Mouse (Mus musculus): ENCODE data around the gene Coq5.
A peak's percentile ranks its signal among the peaks of the same experiment; 100 is the strongest.
"Not testable (repeated sequence)": the region's sequence is repeated elsewhere in the genome, so short reads cannot be mapped to it uniquely, and the experiment has no call there.

Gene Coq5

DNA sequence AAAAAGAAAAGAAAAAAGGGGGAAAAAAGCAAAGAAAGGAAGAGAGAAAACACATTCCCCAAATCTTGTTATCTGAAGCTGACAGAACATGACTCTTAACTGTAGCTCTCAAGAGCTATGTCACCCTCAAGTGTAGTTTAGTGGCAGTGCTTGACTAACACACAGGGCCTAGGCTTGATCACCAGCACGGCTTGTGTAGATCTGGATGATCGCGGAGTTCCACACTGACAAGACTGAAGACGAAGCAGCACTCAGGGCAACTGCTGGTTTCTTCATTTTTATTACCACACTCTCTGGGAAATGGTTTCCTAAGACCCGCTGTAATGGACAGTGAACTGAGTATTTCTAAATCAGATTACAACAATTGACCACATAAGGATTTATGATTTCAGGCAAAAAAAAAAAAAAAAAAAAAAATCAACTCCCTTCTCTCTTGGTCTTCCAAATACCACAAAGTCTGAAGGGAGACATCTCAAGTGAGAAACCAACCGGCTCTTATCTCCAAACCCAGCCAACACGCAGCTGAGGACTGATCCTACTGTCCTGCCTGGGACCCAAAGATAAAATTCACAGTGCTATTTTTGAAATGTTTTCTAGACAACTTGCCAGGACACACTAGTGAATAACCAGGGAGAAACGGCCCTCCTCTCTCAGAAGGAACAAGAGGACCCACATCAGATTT, 12.5 kb upstream of the Coq5 start:
- DNase-seq (ENCODE audit: low read depth, low spot score), result no peak

DNA sequence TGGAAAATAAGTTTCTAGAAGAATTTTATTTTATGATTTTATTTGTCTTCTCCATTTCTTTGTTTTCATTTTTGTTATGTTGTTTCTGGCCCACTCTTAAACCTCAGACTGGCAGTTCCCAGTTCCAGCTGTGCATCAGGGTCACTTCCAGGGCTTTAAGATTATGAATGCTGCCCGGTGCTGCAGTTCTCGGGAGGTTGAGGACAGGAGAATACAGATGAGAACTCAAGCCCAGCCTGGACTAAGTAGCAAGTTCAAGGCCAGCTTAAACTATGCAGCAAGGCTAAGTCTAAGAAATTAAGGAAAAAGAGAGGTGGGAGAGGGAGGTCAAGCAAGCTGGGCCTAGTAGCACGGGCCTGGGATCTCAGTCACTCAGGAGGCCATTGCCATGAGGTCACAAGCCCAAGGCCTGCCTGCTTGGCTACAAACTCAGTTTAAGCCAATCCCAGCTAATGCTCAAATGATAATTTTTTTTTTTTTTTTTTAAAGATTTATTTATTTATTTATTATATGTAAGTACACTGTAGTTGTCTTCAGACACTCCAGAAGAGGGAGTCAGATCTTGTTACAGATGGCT, 11.9 kb upstream of the Coq5 start:
- DNase-seq (ENCODE audit: low read depth, low spot score), result no peak

DNA sequence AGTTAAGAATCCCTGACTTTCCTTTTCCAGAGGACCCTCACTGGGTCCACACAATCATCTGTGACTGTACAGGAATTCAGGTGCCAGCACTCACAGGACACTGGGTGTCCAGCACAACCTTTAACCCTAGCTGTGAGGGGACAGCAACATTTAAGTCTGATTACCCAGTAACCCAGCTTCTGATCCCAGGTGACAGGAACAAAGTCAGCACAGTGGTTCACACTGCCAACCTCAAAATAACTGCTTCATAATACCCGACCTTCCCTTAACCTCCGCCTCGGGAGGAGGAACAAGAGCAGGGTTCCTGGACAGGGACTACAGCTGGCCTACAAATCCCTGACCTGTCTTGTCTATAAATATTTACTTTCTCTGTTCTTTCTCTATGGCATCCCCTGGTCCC, 11.2 kb upstream of the Coq5 start:
- DNase-seq (ENCODE audit: low read depth, low spot score), result no peak

DNA sequence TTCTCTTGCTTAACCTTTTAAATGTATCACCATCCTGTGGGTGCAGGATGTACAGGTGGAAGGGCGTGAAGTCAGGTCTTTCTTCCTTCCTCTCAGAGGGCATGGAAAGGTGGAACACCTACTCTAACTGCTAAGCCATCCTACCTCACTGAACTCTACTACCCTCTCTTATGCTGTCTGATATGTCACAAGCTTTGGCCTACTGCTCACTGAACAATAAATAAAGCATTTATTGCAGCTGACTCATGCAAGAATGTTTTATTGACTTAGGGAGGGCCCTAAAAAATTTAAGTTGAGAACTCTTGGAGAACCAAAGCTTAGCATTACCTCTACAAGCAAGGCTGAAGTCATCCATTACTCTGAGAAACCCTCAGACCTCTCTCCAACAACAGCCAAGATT, 9.5 kb upstream of the Coq5 start:
- DNase-seq (ENCODE audit: low read depth, low spot score), result no peak

DNA sequence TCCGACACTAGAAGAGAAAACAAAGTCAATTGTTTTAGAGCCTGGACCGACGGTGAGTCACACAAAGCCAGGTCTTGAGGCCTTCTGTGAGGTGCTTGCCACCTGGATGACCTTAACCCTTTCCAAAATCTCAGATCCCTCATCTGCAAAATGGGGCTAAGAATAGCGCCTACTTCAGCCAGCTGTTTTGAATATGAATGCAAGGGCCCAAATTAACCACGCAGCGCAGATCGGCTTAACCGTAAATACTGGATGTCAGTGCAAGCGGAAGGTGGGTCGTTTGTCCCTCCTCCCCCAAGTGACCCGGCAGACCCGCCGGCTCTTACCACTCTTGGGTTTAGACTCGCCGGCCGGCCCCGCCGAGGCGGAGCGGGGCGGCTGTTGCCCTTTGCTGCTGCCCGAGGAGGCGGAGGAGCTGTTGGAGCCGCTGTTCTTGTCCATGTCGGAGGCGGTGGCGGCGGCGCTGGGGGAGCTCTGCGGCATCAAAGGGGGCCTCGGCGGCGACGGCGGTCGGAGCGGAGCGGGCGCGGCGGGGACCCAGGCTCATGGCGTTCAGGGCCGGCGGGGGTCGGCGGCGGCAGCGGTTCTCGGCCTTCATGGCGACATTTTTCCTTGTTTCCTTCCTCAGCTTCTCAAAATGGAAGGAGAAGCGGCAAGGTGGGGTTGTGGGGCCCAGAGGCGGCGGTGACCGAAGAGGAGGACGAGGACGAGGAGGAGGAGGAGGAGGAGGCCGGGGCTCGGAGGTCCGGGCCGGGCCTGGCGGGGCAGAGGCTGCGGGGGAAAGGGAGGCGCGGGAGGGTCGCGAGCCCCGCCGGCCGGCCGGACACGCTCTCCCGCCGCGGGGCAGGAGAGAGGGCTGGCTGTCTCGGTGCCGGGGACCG, 7.3 kb upstream of the Coq5 start:
- DNase-seq (ENCODE audit: low read depth, low spot score), result peak; percentile 57

DNA sequence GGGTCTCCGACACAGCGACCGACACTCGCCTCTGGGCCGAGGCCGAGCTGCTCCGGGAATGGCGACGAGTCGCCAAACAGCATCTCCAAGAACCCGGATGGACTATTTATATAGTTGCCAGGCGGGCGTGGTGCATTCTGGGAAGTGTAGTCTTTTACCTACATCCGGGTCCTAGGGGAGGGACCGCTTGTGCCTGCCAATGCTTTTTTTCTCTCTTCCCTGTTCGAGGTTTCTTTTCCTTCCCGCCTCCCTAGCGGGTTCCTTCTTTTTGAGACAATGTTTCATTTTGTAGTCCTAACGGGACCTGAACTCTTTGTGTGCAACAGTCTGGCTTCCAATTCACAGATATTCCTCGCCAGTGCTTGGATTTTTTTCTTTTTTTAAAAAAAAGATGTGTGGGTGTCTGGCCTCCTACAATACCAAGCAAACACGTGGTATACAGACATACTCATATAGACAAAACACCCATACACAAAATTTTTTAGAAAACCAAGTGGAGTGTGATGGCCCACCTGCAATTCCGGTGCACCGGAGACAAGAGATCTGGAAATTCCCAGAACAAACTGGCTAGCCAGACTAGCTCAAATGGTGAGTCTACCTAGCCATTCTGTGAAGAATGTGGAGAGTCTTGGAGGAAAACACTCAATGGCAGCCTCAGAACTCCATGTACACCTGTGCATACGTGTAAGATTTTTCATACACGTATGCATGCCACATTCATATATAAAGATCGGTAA, 6.5 kb upstream of the Coq5 start, which contains the start of gene Rnf10:
TSS of gene Rnf10 (minus strand) at position 87 of the 737 bp plus-strand sequence.
- DNase-seq (ENCODE audit: low read depth, low spot score), result peak; percentile 95

DNA sequence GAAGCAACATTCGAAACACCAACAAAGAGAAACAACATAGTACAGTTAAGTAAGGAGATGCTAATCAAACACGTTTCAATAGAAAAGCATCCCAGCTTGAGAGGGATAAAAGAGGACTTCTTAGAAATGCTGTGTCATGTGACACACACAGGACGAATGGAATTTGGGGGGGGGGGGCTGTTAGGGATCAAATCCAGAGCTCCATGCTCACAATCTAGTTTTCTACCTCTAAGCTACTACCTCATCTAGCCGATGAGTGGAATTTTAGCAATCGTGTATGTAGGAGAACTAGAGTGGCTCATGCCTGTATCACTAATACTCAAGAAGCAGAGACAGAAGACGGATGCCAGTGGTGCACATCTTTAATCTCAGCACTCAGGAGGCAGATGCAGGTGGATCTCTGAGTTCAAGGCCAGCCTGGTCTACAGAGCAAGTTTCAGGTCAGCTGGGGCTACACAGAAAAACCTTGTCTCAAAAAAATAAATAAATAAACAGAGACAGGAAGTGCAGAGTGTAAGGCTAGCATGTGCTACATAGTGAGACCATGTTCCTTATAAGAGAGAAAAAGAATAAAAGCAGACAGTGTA, 5.8 kb upstream of the Coq5 start:
- no peak for DNase-seq (ENCODE audit: low read depth, low spot score)

DNA sequence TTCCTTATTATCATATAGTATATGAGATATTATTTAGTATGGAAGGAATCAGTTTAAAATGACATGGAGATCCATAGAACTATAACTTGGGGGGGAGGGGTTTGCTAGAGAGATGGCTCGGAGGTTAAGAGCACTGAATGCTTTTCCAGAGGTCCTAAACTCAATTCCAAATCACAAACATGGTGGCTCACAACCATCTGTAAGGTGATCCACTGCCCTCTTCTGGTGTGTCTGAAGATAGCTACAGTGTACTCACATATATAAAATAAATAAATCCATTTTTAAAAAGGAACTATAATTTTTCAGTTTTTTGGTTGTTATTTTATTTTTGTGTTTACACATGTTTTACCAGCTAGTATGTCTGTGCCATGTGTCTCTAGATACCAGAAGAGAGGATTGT, 5.1 kb upstream of the Coq5 start:
- DNase-seq (ENCODE audit: low read depth, low spot score), result no peak

DNA sequence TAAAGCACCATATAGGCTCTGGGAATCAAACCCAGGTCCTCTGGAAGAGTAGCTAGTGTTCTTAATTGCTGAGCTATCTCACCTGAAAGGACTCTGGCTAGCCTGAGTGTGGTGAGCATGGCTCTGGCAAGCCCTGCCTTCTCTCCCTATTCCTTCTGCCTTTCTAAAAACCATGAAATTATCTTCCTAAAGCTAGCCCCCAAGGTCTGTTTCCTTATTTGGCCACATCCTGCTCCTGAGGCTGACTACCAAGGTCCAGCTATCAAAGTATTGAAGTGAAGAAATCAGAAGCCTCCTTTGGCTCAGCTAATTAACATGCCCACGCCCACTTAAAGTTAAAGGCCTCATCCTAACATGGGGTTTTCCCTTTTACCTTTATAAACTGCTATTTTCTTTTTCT, 4.7 kb upstream of the Coq5 start:
- peak; percentile 42 for DNase-seq (ENCODE audit: low read depth, low spot score)

DNA sequence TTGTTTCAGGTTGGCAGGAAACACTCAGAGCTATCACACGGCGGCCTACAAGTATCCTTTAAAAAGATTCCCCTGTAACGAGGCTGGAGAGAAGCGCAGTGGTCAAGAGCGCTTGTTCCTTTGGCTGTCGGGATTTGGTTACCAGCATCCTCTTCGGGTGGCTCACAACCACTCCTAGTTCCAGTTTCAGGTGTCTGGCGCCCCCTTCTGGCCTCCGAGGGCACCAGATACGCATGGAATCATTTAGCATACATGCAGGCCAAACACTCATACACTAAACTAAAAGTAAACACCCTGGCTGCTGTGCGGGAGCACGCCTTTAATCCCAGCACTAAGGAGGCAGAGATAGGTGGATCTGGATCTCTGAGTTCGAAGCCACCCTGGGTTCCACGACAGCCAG, 3.5 kb upstream of the Coq5 start:
- peak; percentile 61 for DNase-seq (ENCODE audit: low read depth, low spot score)

DNA sequence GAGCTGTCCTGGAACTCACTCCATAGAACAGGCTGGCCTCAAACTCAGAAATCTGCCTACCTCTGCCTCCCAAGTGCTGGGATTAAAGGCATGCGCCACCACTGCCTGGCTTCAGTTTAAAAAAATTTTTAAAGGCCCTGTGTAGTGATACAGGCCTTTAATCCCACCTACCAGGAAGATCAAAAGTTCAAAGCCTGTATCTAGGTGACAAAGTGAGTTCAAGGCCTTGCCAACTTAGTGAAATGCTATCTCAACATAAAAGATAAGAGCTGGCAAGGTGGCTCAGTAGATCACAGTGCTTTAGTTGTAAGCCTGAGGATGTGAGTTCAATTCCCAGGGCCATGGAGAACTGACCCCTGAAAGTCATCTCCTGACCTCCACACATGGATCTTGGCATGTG, 1.4 kb upstream of the Coq5 start:
- no peak for DNase-seq (ENCODE audit: low read depth, low spot score)

DNA sequence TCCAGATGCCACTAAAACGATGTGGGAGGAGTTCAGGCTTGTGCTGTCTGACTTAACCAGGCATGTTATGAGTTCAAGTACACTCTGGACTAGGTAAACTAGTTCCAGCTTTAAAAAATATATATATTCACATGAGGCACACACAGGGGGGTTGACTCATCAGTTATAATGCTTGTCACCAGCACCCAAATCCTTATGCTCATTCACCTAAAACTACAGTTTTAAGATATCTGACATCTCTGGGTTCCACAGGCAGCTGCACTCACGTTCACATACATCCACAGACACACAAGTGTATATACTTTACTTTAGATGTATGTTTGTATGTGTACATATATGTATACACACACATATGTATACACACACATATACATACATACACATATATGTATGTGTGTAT, 681 bp upstream of the Coq5 start:
- no peak for DNase-seq (ENCODE audit: low read depth, low spot score)

DNA sequence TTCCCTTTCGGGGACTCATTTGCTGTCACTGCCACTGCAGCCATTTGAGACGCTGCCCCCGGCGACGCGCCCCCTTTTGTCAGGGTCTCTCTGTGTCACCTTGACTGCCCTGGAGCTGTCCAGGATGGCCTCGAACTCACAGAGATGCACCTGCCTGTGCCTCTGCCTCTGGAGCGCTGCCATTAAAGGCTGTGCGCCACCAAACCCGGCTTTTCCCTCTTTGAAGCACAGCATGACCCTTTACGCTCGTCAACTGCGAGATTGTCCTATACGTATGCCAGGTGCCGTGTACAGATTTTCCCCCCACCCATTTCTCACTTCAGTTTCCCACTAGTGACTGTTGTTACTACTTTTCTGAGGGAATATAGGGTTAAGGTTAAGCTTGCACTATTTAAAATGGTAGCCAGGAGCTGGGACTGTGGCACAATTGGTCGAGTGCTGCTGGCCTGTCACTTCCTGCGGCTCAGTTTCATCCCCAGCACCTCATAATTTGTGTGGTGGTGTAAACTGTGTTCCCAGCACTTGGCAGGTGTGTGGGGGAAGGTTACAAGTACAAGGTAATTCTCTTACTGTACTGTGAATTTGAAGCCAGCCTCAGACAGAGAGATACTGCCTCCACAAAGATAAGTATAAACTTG, 703 bp downstream of the Coq5 start:
- peak; percentile 46 for DNase-seq (ENCODE audit: low read depth, low spot score)

DNA sequence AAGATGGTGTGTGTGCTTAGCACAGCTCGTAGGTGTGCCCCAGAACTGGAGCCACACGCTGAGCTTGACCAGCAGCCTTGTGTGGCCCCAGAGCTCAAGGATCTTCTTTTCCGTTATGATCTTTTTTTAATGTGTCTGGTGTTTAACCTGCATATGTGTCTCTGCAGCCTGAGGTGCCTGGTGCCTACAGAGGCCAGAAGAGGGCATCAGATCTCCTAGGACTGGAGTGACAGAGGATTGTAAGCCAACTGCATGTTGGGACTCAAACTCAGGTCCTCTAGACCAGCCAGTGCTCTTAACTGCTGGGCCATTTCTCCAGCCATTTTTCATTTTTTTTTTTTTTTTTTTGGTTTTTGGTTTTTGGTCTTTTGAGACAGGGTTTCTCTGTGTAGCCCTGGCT, 5.3 kb downstream of the Coq5 start:
- DNase-seq (ENCODE audit: low read depth, low spot score), result peak; percentile 61

DNA sequence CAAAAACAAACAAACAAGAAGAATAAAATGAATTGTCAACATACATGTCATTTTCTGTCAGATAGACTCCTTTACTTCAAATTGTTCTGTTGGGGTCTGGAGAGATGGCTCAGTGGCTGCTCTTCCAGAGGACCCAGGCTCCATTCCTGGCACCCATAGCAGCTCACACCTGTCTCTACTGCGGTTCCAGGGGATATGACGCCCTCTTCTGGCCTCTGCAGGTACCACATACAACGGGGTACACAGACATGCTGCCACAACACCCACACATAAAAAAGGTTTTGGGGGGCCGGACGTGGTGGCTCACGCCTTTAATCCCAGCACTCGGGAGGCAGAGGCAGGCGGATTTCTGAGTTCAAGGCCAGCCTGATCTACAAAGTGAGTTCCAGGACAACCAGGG, 14.7 kb downstream of the Coq5 start:
- peak; percentile 38 for DNase-seq (ENCODE audit: low read depth, low spot score)

DNA sequence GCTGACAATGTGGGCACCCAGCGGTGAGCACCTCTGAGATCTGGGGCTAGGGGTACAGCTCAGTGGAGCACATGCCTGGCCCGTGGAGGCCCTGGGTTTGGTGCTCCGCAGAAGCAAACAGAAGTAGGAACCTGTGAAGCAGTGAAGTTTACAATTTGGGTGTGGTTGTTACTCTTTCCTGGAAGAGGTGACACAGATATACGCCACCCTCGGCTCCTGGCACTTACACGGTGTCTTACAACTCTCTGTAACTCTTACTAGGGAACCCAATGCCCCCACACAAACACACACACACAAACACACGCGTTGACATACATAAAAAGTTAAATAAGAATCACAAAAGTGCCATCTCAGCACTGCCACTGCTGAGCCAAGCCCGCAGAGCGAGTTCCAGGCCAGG, 16.9 kb downstream of the Coq5 start:
- no peak for DNase-seq (ENCODE audit: low read depth, low spot score)

DNA sequence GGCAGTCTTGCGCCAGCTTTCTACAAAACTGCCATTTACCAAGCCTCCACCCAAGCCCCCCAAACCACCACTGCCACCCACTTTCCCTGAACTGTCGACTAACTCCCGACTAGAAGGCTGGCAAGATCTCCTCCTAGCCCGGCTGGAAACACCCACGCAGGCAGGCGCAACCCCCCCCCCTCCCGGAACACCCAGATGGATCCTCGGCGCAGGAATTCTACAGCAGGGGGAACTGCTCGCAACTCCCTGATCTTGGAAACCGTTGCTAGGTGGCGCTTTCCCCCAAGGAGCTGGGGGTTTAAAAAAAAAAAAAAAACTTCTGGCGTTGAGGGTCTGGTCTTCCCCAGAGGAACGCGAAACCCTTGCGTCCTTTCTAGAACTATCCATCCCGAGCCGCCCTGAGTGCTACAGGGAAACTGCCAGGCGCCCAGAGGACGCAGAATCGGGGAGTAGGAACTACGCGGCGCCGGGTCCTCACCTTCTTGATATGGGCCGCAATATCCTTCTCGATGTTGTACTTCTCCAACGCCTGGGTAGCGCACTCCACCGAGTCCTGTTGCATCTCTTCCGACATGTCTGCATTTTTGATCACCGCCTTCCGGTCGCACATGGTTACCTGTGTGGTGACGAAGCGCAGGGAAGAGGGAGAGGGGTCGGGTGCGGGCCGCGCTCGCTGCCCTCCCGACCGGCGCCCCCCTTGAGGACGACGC, 20.7 kb downstream of the Coq5 start:
- no peak for DNase-seq (ENCODE audit: low read depth, low spot score)

DNA sequence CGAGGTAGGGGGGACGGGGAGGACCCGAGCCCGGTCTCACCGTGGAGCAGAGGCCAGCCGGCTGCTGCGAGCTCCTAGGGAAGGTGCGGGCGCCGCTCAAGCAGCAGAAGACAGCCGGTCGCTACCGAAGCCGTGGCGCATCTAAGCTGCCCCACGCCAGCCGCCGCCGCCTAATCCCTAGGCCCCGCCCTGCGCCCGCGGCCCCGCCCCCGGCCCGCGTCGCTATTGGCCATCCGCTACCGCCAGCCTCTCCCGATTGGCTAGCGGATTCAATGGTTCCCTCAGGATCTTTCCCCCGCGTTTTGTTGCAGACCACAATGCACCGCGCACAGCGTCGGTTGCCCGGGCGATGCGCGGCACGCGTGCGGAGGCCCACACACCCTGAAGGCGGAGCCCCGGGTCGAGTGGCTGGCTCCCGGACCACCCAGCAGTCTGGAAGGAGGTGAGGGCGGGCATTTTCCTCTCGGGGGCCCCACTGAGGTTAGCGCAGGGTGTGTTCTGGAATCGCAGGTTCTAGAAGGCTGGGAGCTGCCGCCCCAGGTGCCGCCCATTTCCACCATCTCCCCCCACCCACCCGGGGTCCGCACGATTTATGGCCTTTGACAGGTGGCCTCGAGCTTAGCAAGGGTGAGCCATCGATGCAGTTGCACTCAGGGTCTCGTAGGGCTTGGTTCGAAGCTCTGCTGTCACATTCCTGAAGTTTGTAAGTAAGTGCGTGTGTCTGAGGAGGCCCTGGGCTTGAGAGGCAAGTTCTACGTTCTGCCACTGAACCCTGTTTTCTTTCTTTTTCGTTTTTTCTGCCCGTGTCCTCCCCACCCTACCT, 21.5 kb downstream of the Coq5 start, which contains the start of gene Dynll1:
TSS of gene Dynll1 (minus strand) at position 208 of the 823 bp plus-strand sequence.
- DNase-seq (ENCODE audit: low read depth, low spot score), result peak; percentile 99

DNA sequence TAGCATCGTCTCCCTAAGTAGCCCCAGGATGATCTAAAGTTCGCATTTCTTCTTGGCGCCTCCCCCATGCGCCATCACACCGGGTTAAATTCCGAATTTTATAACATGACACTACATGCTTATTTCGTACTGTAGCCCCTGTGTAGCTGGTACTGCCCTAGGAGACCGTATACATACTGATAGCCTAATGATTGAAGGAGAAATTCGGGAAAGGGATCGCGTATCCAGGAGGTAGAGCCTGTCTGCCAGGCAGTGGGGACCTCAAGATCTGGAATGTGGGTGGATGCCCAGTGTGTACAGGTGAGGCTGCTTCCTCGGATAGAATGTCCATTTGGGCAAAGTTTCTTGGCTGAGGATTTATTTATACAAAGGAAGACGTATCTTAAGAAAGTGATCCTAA, 22.1 kb downstream of the Coq5 start:
- no peak for DNase-seq (ENCODE audit: low read depth, low spot score)

DNA sequence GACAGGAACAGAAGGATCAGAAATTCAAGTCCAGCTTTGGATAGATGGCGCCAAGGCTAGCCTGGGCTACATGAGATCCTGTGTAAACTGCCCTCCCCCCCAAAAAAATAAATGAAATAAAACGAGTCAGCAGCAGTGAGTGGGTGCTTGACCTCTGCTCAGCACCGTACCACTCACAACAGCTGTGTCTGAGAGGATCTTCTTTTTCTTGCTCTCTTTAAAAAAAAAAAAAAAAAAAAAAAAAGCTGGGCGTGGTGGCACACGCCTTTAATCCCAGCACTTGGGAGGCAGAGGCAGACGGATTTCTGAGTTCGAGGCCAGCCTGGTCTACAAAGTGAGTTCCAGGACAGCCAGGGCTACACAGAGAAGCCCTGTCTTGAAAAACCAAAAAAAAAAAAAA, 22.7 kb downstream of the Coq5 start:
- DNase-seq (ENCODE audit: low read depth, low spot score), result not testable (repeated sequence)
